Mouse (Mus musculus) spleen, adult 2 months (tissue): ENCODE results near the gene Dbn1. TPM values are rescaled to one million over a fixed set of nuclear protein-coding genes. Genes with fewer than 3 reads are reported as not detected.

Source experiments
- DNase-seq, 2 experiments: peaks; one replicate each; pipeline versions ENCODE4 v3.0.0 to v3.0.0-alpha.2; 2012 to 2021; ENCODE audit warnings: low spot score in 2 of 2, low read depth in 1 of 2
- H3K27ac ChIP-seq: fragments of 200-500 bp; 2 replicates; pipeline ENCODE4 v1.5.1; 2012; ENCODE audit warnings: low read length, inconsistent platforms; ENCODE audit not compliant: insufficient read depth
- H3K27me3 ChIP-seq: fragments of 200-500 bp; 2 replicates; pipeline ENCODE4 v1.6.1; 2012; ENCODE audit warnings: mild to moderate bottlenecking, moderate library complexity, low read length, inconsistent platforms; ENCODE audit not compliant: control insufficient read depth, insufficient read depth
- H3K36me3 ChIP-seq: fragments of 200-500 bp; 2 replicates; pipeline ENCODE4 v1.6.1; 2012; ENCODE audit warnings: mild to moderate bottlenecking, low read length, inconsistent platforms; ENCODE audit not compliant: control insufficient read depth, insufficient read depth
- H3K4me1 ChIP-seq: fragments of 200-500 bp; 2 replicates; pipeline ENCODE4 v1.6.1; 2011; ENCODE audit warnings: inconsistent platforms; ENCODE audit not compliant: control insufficient read depth, insufficient read depth, insufficient read length
- H3K4me3 ChIP-seq: fragments of 200-500 bp; 2 replicates; pipeline ENCODE4 v1.5.1; 2011; ENCODE audit warnings: mild to moderate bottlenecking, inconsistent platforms; ENCODE audit not compliant: insufficient read depth, insufficient read length; ENCODE audit errors: extremely low read depth
- CTCF ChIP-seq: fragments of 200-500 bp; IDR thresholded peaks from 2 replicates; pipeline ENCODE4 v1.5.1; 2011; ENCODE audit warnings: mild to moderate bottlenecking, inconsistent platforms; ENCODE audit not compliant: insufficient read depth, insufficient read length, insufficient replicate concordance; ENCODE audit errors: extremely low read depth
- POLR2A ChIP-seq: fragments of 200-500 bp; IDR thresholded peaks from 2 replicates; pipeline ENCODE4 v1.6.1; 2011; ENCODE audit warnings: low read depth, low read length, inconsistent platforms
- WGBS: fragments of 180-500 bp; shearing (Covaris S2); methylation state at CpG from one replicate; pipeline ENCODE4 v1.1.7; 2018; 5-methylcytosine and 5-hydroxymethylcytosine counted together
- polyA plus RNA-seq: library from polyadenylated mRNA; depleted of rRNA; stranded (reverse); fragments of >200 nt; gene quantifications from 2 replicates; pipeline ENCODE4 v1.2.3, GENCODE M21; 2012

Gene Dbn1
- polyA plus RNA-seq, 1 experiment: 12.8 TPM

DNA sequence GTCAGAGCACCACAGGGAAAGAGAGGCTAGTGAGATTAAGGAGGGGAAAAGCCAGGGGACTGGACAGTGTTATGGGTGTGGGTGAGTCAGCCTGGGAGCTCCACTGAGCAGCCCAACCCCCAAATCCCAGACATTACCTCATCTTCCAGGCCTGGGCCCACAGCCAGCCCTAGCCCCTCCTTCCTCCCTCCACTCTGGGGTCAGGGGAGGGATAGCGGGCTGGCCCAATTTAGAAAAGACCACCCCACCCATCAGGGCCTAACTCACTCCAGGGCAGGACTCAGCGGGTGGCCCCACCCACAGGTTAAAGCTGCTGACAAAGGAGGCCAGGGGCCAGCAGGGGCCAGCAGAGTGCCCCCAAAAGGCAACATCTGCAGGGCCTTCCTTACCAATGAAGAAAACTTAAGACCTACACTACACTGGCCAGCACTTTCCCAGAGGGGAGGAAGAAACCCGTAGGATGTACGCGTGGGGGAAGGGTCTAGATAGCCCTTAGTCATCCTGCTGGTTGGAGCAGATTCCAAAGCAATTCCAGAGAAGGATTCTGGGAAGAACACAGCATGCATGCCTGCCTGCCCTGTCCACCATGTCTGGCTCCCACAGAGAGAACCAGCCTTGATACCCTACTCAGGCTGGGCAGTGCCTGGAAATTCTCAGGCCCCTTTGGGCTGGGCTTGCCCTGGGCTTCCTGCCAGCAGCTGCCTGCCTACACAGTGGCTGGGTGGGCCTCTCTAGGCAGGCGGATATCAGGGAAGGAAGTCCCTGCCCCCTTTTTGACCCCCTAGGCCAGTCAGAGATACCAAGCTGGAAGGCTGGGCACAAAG, 23.0 kb upstream of the Dbn1 start:
- Histone ChIP-seq H3K36me3 (peaks cover 22% of the 10 kb centered on the region), H3K27me3 (peaks cover 4% of the 10 kb centered on the region; the same call in 1 of the 2 replicates), H3K4me3 (no peak overlapping the region), H3K27ac (no peak overlapping the region), H3K4me1 (peaks cover 10% of the 10 kb centered on the region)
- no peak for DNase-seq
- TF ChIP-seq POLR2A: no peak
- TF ChIP-seq CTCF: no peak
- WGBS: 52% methylated on average over 6 of the region's 6 CpGs

DNA sequence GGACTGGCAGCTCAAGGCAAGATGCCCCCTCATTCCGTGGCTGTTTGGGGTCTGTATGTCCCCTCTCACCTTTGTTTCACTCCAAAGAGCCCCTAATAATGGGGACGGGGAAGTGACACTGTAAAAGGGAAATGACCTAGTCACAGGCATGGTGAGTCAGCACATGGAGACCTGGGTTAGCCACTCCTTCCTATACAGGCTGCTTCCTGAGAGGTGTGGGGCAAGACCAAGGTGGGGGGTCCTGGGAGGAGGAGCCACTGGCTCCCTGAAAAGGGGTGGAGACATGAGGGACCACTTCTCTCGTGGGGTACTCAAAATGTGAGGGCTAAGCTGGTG, 22.4 kb upstream of the Dbn1 start:
- no peak for DNase-seq
- WGBS: 31% methylated on average over 3 of the region's 3 CpGs
- Histone ChIP-seq H3K4me1 (peaks cover 10% of the 10 kb centered on the region), H3K36me3 (peaks cover 22% of the 10 kb centered on the region), H3K27me3 (peaks cover 4% of the 10 kb centered on the region; the same call in 1 of the 2 replicates), H3K27ac (no peak overlapping the region), H3K4me3 (no peak overlapping the region)
- TF ChIP-seq POLR2A (no peak), CTCF (no peak)

DNA sequence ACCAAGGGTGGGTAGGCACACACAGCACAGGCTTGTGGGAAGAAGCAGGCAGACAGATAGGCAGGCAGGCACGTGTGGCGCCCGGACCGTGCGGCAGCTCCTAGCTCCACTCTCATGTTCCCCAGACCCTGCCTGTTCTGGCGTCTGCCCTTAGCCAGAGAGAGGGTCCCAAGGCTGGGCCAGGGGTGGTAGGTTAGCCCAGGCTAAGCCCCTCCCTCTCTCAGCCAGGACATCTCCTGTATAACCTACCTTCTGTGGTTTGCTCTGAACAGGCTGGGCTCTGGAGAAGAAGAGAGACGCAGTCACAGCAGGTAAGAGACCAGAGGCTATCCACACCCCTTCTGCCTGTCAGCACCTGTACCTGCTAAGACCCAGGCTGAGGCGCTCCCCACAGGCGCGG, 20.6 kb upstream of the Dbn1 start:
- TF ChIP-seq POLR2A: no peak
- no peak for TF ChIP-seq CTCF
- 96% methylated on average over 10 of the region's 10 CpGs for WGBS
- Histone ChIP-seq H3K4me1 (peaks cover 10% of the 10 kb centered on the region), H3K4me3 (no peak overlapping the region), H3K27ac (no peak overlapping the region), H3K36me3 (peaks cover 29% of the 10 kb centered on the region), H3K27me3 (peaks cover 4% of the 10 kb centered on the region; the same call in 1 of the 2 replicates)
- DNase-seq: no peak

DNA sequence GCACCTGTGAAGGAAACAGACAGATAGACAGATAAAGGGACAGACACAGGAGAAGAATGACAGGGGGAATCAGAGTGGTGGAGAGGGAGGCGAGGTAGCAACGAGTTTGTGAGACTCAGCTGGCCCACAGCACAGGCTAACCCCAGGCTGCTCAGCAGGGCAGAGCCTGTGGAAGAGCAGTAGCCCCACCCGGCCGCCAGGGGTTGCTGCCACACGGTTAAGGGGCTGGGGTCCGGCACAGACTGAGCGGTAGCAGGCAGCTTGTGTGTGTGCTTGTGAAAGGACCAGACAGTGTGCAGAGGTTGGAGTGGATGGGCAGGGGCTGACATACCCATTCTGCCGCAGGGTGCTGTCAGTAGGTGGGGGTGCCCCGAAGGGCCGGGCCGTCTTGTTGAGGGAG, 20.0 kb upstream of the Dbn1 start:
- H3K36me3 ChIP-seq: peaks cover 33% of the 10 kb centered on the region
- TF ChIP-seq CTCF (no peak), POLR2A (no peak)
- no peak overlapping the region for H3K27ac ChIP-seq
- H3K27me3 ChIP-seq: peaks cover 2% of the 10 kb centered on the region; the same call in 1 of the 2 replicates
- H3K4me1 ChIP-seq: peaks cover 10% of the 10 kb centered on the region
- 83% methylated on average over 11 of the region's 11 CpGs for WGBS
- H3K4me3 ChIP-seq: no peak overlapping the region
- no peak for DNase-seq

DNA sequence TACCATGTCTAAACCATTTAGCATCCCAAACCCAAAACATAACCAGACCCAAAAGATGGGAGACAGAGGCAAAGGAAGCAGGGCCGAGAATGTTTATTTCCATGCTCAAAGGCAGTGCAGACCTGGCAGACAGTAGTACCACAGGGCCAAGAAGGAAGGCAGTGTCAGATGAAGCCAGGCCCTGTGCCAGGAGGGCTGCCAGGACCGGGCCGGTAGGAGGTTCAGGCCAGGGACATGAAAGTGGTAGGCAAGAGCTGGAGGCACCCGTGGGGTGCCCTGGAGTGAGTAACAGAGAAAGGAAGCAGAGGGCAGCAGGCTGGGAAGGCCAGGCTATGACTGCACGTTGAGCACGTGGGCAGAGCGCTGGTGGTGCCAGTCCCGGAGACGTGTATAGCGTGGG, 18.8 kb upstream of the Dbn1 start:
- H3K27ac ChIP-seq: no peak overlapping the region
- no peaks in the 10 kb centered on the region for H3K27me3 ChIP-seq
- H3K36me3 ChIP-seq: peaks cover 36% of the 10 kb centered on the region
- DNase-seq: no peak
- TF ChIP-seq POLR2A: no peak
- no peak for TF ChIP-seq CTCF
- H3K4me3 ChIP-seq: no peak overlapping the region
- peaks cover 3% of the 10 kb centered on the region; the same call in 1 of the 2 replicates for H3K4me1 ChIP-seq
- WGBS: 88% methylated on average over 10 of the region's 10 CpGs

DNA sequence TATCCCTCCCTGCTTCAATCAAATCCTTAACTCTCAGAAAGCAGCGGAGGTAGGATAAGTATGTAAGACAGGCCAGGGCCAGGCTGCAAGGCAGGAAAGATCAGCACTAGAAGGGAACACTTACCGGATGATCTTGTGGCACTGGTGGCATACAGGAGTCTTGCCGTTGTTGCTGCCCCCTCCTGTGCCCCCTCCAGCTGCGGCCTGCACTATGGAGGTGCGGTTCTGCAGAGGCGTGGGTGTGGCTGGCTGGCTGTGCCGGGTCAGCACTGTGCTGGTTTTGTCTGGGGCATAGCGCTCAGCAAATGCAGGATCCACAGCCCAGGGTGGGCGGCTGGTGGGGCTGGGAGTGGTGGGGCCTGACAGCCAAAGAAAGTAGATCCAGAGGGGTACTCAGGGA, 17.9 kb upstream of the Dbn1 start:
- DNase-seq: no peak
- peaks cover 36% of the 10 kb centered on the region for H3K36me3 ChIP-seq
- H3K27ac ChIP-seq: no peak overlapping the region
- H3K4me3 ChIP-seq: no peak overlapping the region
- TF ChIP-seq POLR2A (no peak), CTCF (no peak)
- no peaks in the 10 kb centered on the region for H3K27me3 ChIP-seq
- WGBS: 92% methylated on average over 9 of the region's 9 CpGs
- no peaks in the 10 kb centered on the region; the same call in 1 of the 2 replicates for H3K4me1 ChIP-seq

DNA sequence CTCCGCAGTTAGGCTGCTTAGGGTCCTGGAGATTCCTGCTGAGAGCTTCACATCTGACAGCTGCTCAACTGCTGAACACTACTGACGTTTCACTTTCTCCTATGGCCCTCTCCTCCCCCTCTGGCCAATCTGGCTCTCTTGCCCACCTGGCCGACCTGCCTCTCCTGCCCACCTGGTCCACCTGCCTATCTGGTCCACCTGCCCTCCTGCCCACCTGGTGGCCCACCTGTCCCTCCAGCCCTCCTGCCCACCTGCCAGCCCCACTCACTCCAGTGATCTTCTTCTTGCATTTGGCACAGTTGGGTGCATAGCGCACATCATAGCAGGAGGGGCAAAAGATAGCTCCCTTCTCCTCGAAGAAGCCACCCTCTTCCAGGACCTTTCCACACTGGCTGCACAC, 16.5 kb upstream of the Dbn1 start:
- H3K4me3 ChIP-seq: no peak overlapping the region
- peaks cover 36% of the 10 kb centered on the region for H3K36me3 ChIP-seq
- H3K27ac ChIP-seq: no peak overlapping the region
- H3K27me3 ChIP-seq: no peaks in the 10 kb centered on the region
- TF ChIP-seq POLR2A (no peak), CTCF (no peak)
- DNase-seq: no peak
- H3K4me1 ChIP-seq: no peaks in the 10 kb centered on the region
- WGBS: 87% methylated on average over 5 of the region's 5 CpGs
